Mouse (Mus musculus) spleen, adult 2 months (tissue): ENCODE results near the gene Maml2. TPM values are rescaled to one million over a fixed set of nuclear protein-coding genes. Genes with fewer than 3 reads are reported as not detected.

Source experiments
- DNase-seq, 2 experiments: peaks; one replicate each; pipeline versions ENCODE4 v3.0.0 to v3.0.0-alpha.2; 2012 to 2021; ENCODE audit warnings: low spot score in 2 of 2, low read depth in 1 of 2
- H3K27ac ChIP-seq: fragments of 200-500 bp; 2 replicates; pipeline ENCODE4 v1.5.1; 2012; ENCODE audit warnings: low read length, inconsistent platforms; ENCODE audit not compliant: insufficient read depth
- H3K27me3 ChIP-seq: fragments of 200-500 bp; 2 replicates; pipeline ENCODE4 v1.6.1; 2012; ENCODE audit warnings: mild to moderate bottlenecking, moderate library complexity, low read length, inconsistent platforms; ENCODE audit not compliant: control insufficient read depth, insufficient read depth
- H3K36me3 ChIP-seq: fragments of 200-500 bp; 2 replicates; pipeline ENCODE4 v1.6.1; 2012; ENCODE audit warnings: mild to moderate bottlenecking, low read length, inconsistent platforms; ENCODE audit not compliant: control insufficient read depth, insufficient read depth
- H3K4me1 ChIP-seq: fragments of 200-500 bp; 2 replicates; pipeline ENCODE4 v1.6.1; 2011; ENCODE audit warnings: inconsistent platforms; ENCODE audit not compliant: control insufficient read depth, insufficient read depth, insufficient read length
- H3K4me3 ChIP-seq: fragments of 200-500 bp; 2 replicates; pipeline ENCODE4 v1.5.1; 2011; ENCODE audit warnings: mild to moderate bottlenecking, inconsistent platforms; ENCODE audit not compliant: insufficient read depth, insufficient read length; ENCODE audit errors: extremely low read depth
- CTCF ChIP-seq: fragments of 200-500 bp; IDR thresholded peaks from 2 replicates; pipeline ENCODE4 v1.5.1; 2011; ENCODE audit warnings: mild to moderate bottlenecking, inconsistent platforms; ENCODE audit not compliant: insufficient read depth, insufficient read length, insufficient replicate concordance; ENCODE audit errors: extremely low read depth
- POLR2A ChIP-seq: fragments of 200-500 bp; IDR thresholded peaks from 2 replicates; pipeline ENCODE4 v1.6.1; 2011; ENCODE audit warnings: low read depth, low read length, inconsistent platforms
- WGBS: fragments of 180-500 bp; shearing (Covaris S2); methylation state at CpG from one replicate; pipeline ENCODE4 v1.1.7; 2018; 5-methylcytosine and 5-hydroxymethylcytosine counted together
- polyA plus RNA-seq: library from polyadenylated mRNA; depleted of rRNA; stranded (reverse); fragments of >200 nt; gene quantifications from 2 replicates; pipeline ENCODE4 v1.2.3, GENCODE M21; 2012

Maml2 gene
- polyA plus RNA-seq, 1 experiment: 9.4 TPM

- Histone ChIP-seq H3K4me1 (peaks cover 8% of the 10 kb centered on the region), H3K4me3 (no peak overlapping the region), H3K36me3 (no peaks in the 10 kb centered on the region), H3K27me3 (no peaks in the 10 kb centered on the region), H3K27ac (no peak overlapping the region)
- TF ChIP-seq POLR2A: no peak
- no peak for TF ChIP-seq CTCF
- DNase-seq: no peak
These were observed 133.0 kb downstream of the Maml2 start for GRCm38 (mm10) chr9:13430744-13431143.

GRCm38 (mm10) chr9:13431646-13432045 lies 133.9 kb downstream of the Maml2 start:
- Histone ChIP-seq H3K4me1 (peaks cover 8% of the 10 kb centered on the region), H3K36me3 (no peaks in the 10 kb centered on the region), H3K27me3 (no peaks in the 10 kb centered on the region), H3K27ac (no peak overlapping the region), H3K4me3 (no peak overlapping the region)
- TF ChIP-seq POLR2A (no peak), CTCF (no peak)
- DNase-seq: no peak
- 95% methylated on average over 3 of the region's 3 CpGs for WGBS

DNA sequence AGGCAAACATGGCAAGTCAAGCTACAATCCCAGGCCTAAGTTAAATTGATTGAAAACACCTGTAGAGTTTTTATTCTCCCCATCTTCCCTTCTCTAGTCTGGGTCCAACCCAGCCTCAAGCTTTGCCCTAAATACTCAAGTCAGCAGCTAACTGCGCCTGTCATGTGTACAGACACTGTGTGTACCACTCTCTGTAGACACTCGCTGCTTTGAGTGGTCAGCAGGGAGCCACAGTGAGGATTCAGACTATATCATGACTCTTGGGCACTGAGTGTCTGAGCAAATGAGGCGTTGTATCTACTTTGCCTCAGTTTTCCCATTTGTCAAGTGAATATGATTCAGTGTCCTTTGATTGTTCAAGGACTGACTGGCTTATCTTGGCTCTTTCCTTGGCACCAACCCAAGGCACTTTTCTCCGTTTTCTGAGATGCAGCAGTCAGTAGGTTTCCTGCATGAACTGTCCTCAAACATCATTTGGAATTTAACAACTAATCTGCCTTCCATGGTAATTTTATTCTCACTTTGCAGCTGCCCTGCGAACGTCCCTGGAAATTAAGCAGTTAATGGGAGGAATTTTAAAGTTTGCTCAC lies 135.8 kb downstream of the Maml2 start:
- TF ChIP-seq POLR2A (no peak), CTCF (no peak)
- Histone ChIP-seq H3K27me3 (no peaks in the 10 kb centered on the region), H3K36me3 (no peaks in the 10 kb centered on the region), H3K27ac (no peak overlapping the region), H3K4me3 (no peak overlapping the region), H3K4me1 (peaks cover 6% of the 10 kb centered on the region)
- WGBS: 89% methylated on average over 6 of the region's 6 CpGs
- DNase-seq: no peak

GRCm38 (mm10) chr9:13440911-13441310 lies 143.2 kb downstream of the Maml2 start:
- DNase-seq: no peak
- Histone ChIP-seq H3K36me3 (no peaks in the 10 kb centered on the region), H3K27ac (no peak overlapping the region), H3K27me3 (no peaks in the 10 kb centered on the region), H3K4me3 (no peak overlapping the region), H3K4me1 (peaks cover 3% of the 10 kb centered on the region; the same call in 1 of the 2 replicates)
- WGBS: 93% methylated on average over 6 of the region's 6 CpGs
- no peak for TF ChIP-seq CTCF
- TF ChIP-seq POLR2A: no peak

DNA sequence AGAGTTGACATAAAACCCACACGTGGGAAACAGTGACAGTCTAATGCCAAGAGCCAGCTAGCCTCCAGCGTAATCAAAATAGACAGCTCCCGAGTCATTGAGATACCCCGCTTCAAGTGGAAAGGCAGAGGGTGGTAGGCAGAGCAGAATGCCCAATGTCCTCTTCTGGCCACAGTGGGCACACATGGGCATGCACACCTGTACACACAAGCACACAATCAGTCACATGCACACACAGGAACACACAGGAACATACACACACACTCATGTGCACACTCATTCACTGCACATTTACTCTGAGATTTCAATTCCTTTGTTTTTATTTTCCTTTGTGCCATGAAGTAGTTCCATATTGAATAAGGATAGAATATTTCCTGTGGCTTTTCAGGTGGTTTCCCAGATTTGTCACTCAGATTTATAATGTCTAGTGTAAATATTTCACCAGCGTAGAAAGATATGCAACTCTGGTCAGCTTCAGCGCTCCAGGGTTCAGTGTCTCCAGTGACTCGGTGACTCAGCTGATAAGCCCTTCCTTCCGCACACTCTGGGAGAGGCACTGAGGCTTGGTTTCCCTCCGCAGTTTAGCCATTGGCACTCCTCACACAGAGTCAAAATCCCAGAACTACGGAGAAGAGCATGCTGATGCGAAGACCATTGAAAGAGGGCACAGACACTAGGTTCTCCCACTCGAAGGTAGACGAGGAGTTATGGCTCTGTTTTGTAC lies 144.4 kb downstream of the Maml2 start:
- no peaks in the 10 kb centered on the region for H3K36me3 ChIP-seq
- H3K4me3 ChIP-seq: no peak overlapping the region
- no peaks in the 10 kb centered on the region for H3K27me3 ChIP-seq
- DNase-seq: no peak
- TF ChIP-seq POLR2A: no peak
- TF ChIP-seq CTCF: no peak
- no peak overlapping the region for H3K27ac ChIP-seq
- WGBS: 54% methylated on average over 13 of the region's 13 CpGs
- peaks cover 5% of the 10 kb centered on the region for H3K4me1 ChIP-seq

- Histone ChIP-seq H3K36me3 (no peaks in the 10 kb centered on the region), H3K4me1 (peaks cover 7% of the 10 kb centered on the region), H3K4me3 (no peak overlapping the region), H3K27ac (no peak overlapping the region), H3K27me3 (no peaks in the 10 kb centered on the region)
- peak in 1 of 2 experiments; percentile 67 for DNase-seq
- WGBS: 3% methylated on average over 1 of the region's 1 CpGs
- TF ChIP-seq POLR2A: no peak
- TF ChIP-seq CTCF: no peak
These were observed 145.9 kb downstream of the Maml2 start for GRCm38 (mm10) chr9:13443484-13444211.
